Mouse (Mus musculus) liver, postnatal 0 days (tissue): ENCODE results near the gene Xylt2.

Experiments used
- CTCF ChIP-seq: sonication (generic); IDR thresholded peaks from 2 replicates; pipeline ENCODE4 v1.5.1; 2016; ENCODE audit warnings: antibody characterized with exemption, low read depth
- EP300 ChIP-seq: IDR thresholded peaks from 2 replicates; pipeline ENCODE4 v1.6.1; 2016; ENCODE audit warnings: antibody characterized with exemption, low read depth, mild to moderate bottlenecking

- no peak for TF ChIP-seq EP300
- no peak for TF ChIP-seq CTCF
Measured at GRCm38 (mm10) chr11:94630199-94631011, 46.9 kb downstream of the Xylt2 start.
